ENCODE assay signal across 11 mouse cellular contexts in the genomic region with DNA sequence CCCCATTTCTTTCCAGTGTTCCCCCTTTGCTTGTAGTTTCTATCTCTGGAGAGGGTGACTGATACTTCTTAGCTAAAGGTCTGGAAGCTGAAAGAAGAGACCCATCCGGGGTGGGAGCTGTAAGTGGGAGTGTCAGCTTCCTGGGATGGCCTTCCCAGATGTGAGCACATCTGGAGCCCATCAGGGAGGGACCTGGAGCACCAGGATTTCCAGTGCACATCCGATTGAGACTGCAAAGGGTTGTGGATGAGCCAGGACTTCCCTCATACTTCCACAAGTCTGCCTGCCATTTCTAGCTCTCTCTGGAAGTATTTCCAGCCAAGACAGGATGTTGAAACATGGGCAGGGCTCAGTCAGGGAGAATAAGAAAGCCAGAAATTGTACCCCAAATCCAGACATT. TPM values are rescaled to one million over a fixed set of nuclear protein-coding genes. Genes with fewer than 3 reads are reported as not detected.
A peak's percentile ranks its signal among the peaks of the same experiment; 100 is the strongest.
DNase-seq lines count a peak whose midpoint lies in the region; ATAC-seq and TF ChIP-seq lines count a peak whose summit lies in the region.
"Had no signal": no experiment of that assay in that cellular context is flagged by ENCODE, and none has a peak within 500 bp of the region (broad histone marks: within the 10 kb centered on the region; RNA-seq: fewer than 3 reads in every experiment).

No protein-coding gene starts in this region.

- no peaks in the 10 kb centered on the region for H3K36me3 ChIP-seq in lung, postnatal 0 days (ENCODE audit: insufficient read depth, low read length)
- H3K36me3 ChIP-seq in embryonic facial prominence, embryonic 15.5 days, result no peaks in the 10 kb centered on the region
- no peaks in the 10 kb centered on the region for H3K36me3 ChIP-seq in heart, embryonic 15.5 days
- no peaks in the 10 kb centered on the region for H3K36me3 ChIP-seq in stomach, embryonic 16.5 days (ENCODE audit: control insufficient read depth, insufficient read depth, low read length)
- H3K36me3 ChIP-seq: liver, embryonic 12.5 days had no signal

- TF ChIP-seq POLR2A in cerebellum, adult 2 months (IDR thresholded peaks at IDR 0.05; ENCODE audit: borderline replicate concordance, insufficient read depth, low read length), result no peak

- peak; percentile 40 for DNase-seq in lung, postnatal 0 days (ENCODE audit: low spot score)
- no peak for DNase-seq in lung, postnatal 10 days
- DNase-seq in cerebellum, adult 2 months, result no peak
- no peak for DNase-seq in frontal cortex, adult 2 months (ENCODE audit: extremely low spot score in 1 of 2, low spot score in 1 of 2)
- DNase-seq: cerebellum, postnatal 10 days; thymus, postnatal 36 days had no signal

- no peak overlapping the region for H3K27ac ChIP-seq in lung, postnatal 0 days (ENCODE audit: low read length)
- H3K27ac ChIP-seq in embryonic facial prominence, embryonic 15.5 days (replicated peaks), result peak overlapping the region; percentile 48
- H3K27ac ChIP-seq in heart, embryonic 15.5 days, result peak overlapping the region; percentile 2; the same call in 1 of the 2 replicates
- H3K27ac ChIP-seq in stomach, embryonic 16.5 days (ENCODE audit: low read length), result 0 out of 2 replicates have a peak overlapping the region, but pooled peaks have one; percentile 49
- H3K27ac ChIP-seq in cerebellum, adult 2 months (ENCODE audit: insufficient read depth, low read length), result no peak overlapping the region
- H3K27ac ChIP-seq: liver, embryonic 12.5 days had no signal

- no peak overlapping the region for H3K4me3 ChIP-seq in lung, postnatal 0 days (ENCODE audit: low read depth, low read length)
- no peak overlapping the region for H3K4me3 ChIP-seq in embryonic facial prominence, embryonic 15.5 days (replicated peaks)
- no peak overlapping the region for H3K4me3 ChIP-seq in heart, embryonic 15.5 days
- H3K4me3 ChIP-seq in stomach, embryonic 16.5 days (replicated peaks; ENCODE audit: low read length), result no peak overlapping the region
- H3K4me3 ChIP-seq in cerebellum, adult 2 months (replicated peaks; ENCODE audit: insufficient read depth, low read depth, low read length), result no peak overlapping the region
- H3K4me3 ChIP-seq: liver, embryonic 12.5 days had no signal

- H3K4me1 ChIP-seq in lung, postnatal 0 days (ENCODE audit: insufficient read depth, low read depth, low read length), result no peaks in the 10 kb centered on the region; the same call in 1 of the 2 replicates
- H3K4me1 ChIP-seq in embryonic facial prominence, embryonic 15.5 days, result peaks cover 21% of the 10 kb centered on the region
- H3K4me1 ChIP-seq in heart, embryonic 15.5 days (replicated peaks), result peaks cover 29% of the 10 kb centered on the region
- peaks cover 21% of the 10 kb centered on the region; the same call in 1 of the 2 replicates for H3K4me1 ChIP-seq in stomach, embryonic 16.5 days (ENCODE audit: control insufficient read depth, insufficient read depth, low read length)
- no peaks in the 10 kb centered on the region for H3K4me1 ChIP-seq in cerebellum, adult 2 months (ENCODE audit: control insufficient read depth, insufficient read depth, low read length)

- no peak for TF ChIP-seq EP300 in lung, postnatal 0 days (IDR thresholded peaks at IDR 0.05)

- TF ChIP-seq CTCF in lung, postnatal 0 days (IDR thresholded peaks at IDR 0.05), result no peak
- TF ChIP-seq CTCF in cerebellum, adult 2 months (IDR thresholded peaks at IDR 0.05; ENCODE audit: borderline replicate concordance, insufficient read depth, low read depth, low read length), result no peak

- 13% methylated on average over 2 of the region's 2 CpGs for WGBS in lung, postnatal 0 days
- WGBS in embryonic facial prominence, embryonic 15.5 days, result 19% methylated on average over 2 of the region's 2 CpGs
- 18% methylated on average over 2 of the region's 2 CpGs for WGBS in heart, embryonic 15.5 days
- 23% methylated on average over 2 of the region's 2 CpGs for WGBS in stomach, embryonic 16.5 days
- 55% methylated on average over 2 of the region's 2 CpGs for WGBS in cerebellum, adult 2 months

- no peak overlapping the region for H3K9ac ChIP-seq in lung, postnatal 0 days (replicated peaks; ENCODE audit: low read depth)
- no peak overlapping the region for H3K9ac ChIP-seq in embryonic facial prominence, embryonic 15.5 days
- H3K9ac ChIP-seq in heart, embryonic 15.5 days, result no peak overlapping the region
- no peak overlapping the region for H3K9ac ChIP-seq in stomach, embryonic 16.5 days (ENCODE audit: low read length)
- H3K9ac ChIP-seq: liver, embryonic 12.5 days had no signal

- ATAC-seq in lung, postnatal 0 days, result no peak
- ATAC-seq in embryonic facial prominence, embryonic 15.5 days (ENCODE audit: insufficient number of reproducible peaks, low FRiP score, low TSS enrichment, low read depth), result no peak
- no peak for ATAC-seq in heart, embryonic 15.5 days (replicated peaks; ENCODE audit: insufficient number of reproducible peaks, insufficient read depth, low FRiP score, low read depth)
- ATAC-seq in stomach, embryonic 16.5 days (ENCODE audit: insufficient read depth, low FRiP score), result no peak
- ATAC-seq: inflammation-experienced regulatory T-cells, adult 6 months; liver, embryonic 12.5 days had no signal

- H3K9me3 ChIP-seq in lung, postnatal 0 days (ENCODE audit: low read length), result no peaks in the 10 kb centered on the region
- H3K9me3 ChIP-seq in embryonic facial prominence, embryonic 15.5 days (replicated peaks), result no peaks in the 10 kb centered on the region
- H3K9me3 ChIP-seq in heart, embryonic 15.5 days (replicated peaks), result no peaks in the 10 kb centered on the region
- no peaks in the 10 kb centered on the region for H3K9me3 ChIP-seq in stomach, embryonic 16.5 days (replicated peaks; ENCODE audit: control insufficient read depth, low read length)
- H3K9me3 ChIP-seq: liver, embryonic 12.5 days had no signal

- H3K27me3 ChIP-seq in lung, postnatal 0 days (replicated peaks; ENCODE audit: insufficient read depth, low read length), result no peaks in the 10 kb centered on the region
- no peaks in the 10 kb centered on the region; the same call in 1 of the 2 replicates for H3K27me3 ChIP-seq in embryonic facial prominence, embryonic 15.5 days
- H3K27me3 ChIP-seq in heart, embryonic 15.5 days, result no peaks in the 10 kb centered on the region
- H3K27me3 ChIP-seq in stomach, embryonic 16.5 days (ENCODE audit: control insufficient read depth, insufficient read depth, low read length), result no peaks in the 10 kb centered on the region
- peaks cover 5% of the 10 kb centered on the region for H3K27me3 ChIP-seq in cerebellum, adult 2 months (ENCODE audit: control insufficient read depth, insufficient read depth, low read length)

- H3K4me2 ChIP-seq in lung, postnatal 0 days (replicated peaks; ENCODE audit: low read depth, low read length), result no peak overlapping the region
- H3K4me2 ChIP-seq in embryonic facial prominence, embryonic 15.5 days (replicated peaks), result no peak overlapping the region
- no peak overlapping the region for H3K4me2 ChIP-seq in heart, embryonic 15.5 days
- H3K4me2 ChIP-seq in stomach, embryonic 16.5 days (ENCODE audit: low read depth, low read length), result no peak overlapping the region
- H3K4me2 ChIP-seq: liver, embryonic 12.5 days had no signal

RNA-seq across cellular contexts. Expression of gene Itga5, which starts 4.6 kb away (rescaled TPM):
- polyA plus RNA-seq in lung, postnatal 0 days (2015; fragmentation: Nextera tagmentation; extraction: Ambion mirVana), result 30.0 and 31.2 TPM in 2 replicates
- polyA plus RNA-seq in embryonic facial prominence, embryonic 15.5 days (2015; fragmentation: Nextera tagmentation; extraction: Ambion mirVana), result 51.2 and 52.2 TPM in 2 replicates
- polyA plus RNA-seq in heart, embryonic 15.5 days (2015; fragmentation: Nextera tagmentation; extraction: Ambion mirVana), result 62.4 and 70.8 TPM in 2 replicates
- 58.9 and 59.0 TPM in 2 replicates for polyA plus RNA-seq in stomach, embryonic 16.5 days (2015; fragmentation: Nextera tagmentation; extraction: Ambion mirVana)
- 1.6 TPM in 2 replicates for polyA plus RNA-seq in cerebellum, adult 2 months (2012; rRNA removed)
- polyA plus RNA-seq in frontal cortex, adult 2 months (2012; rRNA removed), result 2.2 and 2.9 TPM in 2 replicates

RNA-seq across cellular contexts. Expression of gene Zfp385a, which starts 31.3 kb away (rescaled TPM):
- 5.0 and 6.5 TPM in 2 replicates for polyA plus RNA-seq in lung, postnatal 0 days (2015; fragmentation: Nextera tagmentation; extraction: Ambion mirVana)
- polyA plus RNA-seq in embryonic facial prominence, embryonic 15.5 days (2015; fragmentation: Nextera tagmentation; extraction: Ambion mirVana), result 16.1 and 18.9 TPM in 2 replicates
- polyA plus RNA-seq in heart, embryonic 15.5 days (2015; fragmentation: Nextera tagmentation; extraction: Ambion mirVana), result 5.9 and 10.5 TPM in 2 replicates
- polyA plus RNA-seq in stomach, embryonic 16.5 days (2015; fragmentation: Nextera tagmentation; extraction: Ambion mirVana), result 6.9 and 7.0 TPM in 2 replicates
- 91.4 and 96.6 TPM in 2 replicates for polyA plus RNA-seq in cerebellum, adult 2 months (2012; rRNA removed)
- polyA plus RNA-seq in frontal cortex, adult 2 months (2012; rRNA removed), result 46.3 and 46.5 TPM in 2 replicates
- polyA plus RNA-seq: inflammation-experienced regulatory T-cells, adult 6 months had no signal

RNA-seq across cellular contexts. Expression of gene Gtsf1, which starts 59.1 kb away (rescaled TPM):
- not detected in 2 replicates for polyA plus RNA-seq in lung, postnatal 0 days (2015; fragmentation: Nextera tagmentation; extraction: Ambion mirVana)
- polyA plus RNA-seq in embryonic facial prominence, embryonic 15.5 days (2015; fragmentation: Nextera tagmentation; extraction: Ambion mirVana), result not detected in 2 replicates
- polyA plus RNA-seq in heart, embryonic 15.5 days (2015; fragmentation: Nextera tagmentation; extraction: Ambion mirVana), result 28.5 and 32.6 TPM in 2 replicates
- not detected in 2 replicates for polyA plus RNA-seq in stomach, embryonic 16.5 days (2015; fragmentation: Nextera tagmentation; extraction: Ambion mirVana)
- 0.16 TPM in 1 of 2 replicates, not detected in the other for polyA plus RNA-seq in cerebellum, adult 2 months (2012; rRNA removed)
- polyA plus RNA-seq in frontal cortex, adult 2 months (2012; rRNA removed), result 0.34 TPM in 1 of 2 replicates, not detected in the other
- polyA plus RNA-seq: liver, embryonic 12.5 days had no signal

Comparison
In these comparisons a context has a peak if more than half of its experiments do, and no peak if none do; other contexts are left out.
1. H3K27ac ChIP-seq: peak in embryonic facial prominence, embryonic 15.5 days (single experiment), heart, embryonic 15.5 days (single experiment) and stomach, embryonic 16.5 days (single experiment); none in lung, postnatal 0 days (single experiment) and cerebellum, adult 2 months (single experiment).
2. RNA of gene Gtsf1, which starts 59.1 kb away (polyA plus RNA-seq): 28.5 to 32.6 TPM in heart, embryonic 15.5 days; 0.34 TPM in frontal cortex, adult 2 months, 0.16 TPM in cerebellum, adult 2 months, not detected in lung, postnatal 0 days, not detected in embryonic facial prominence, embryonic 15.5 days and not detected in stomach, embryonic 16.5 days; every median in the first group is over 10 times any median in the second.